Mouse (Mus musculus): ENCODE results near the gene Ifna14.
"Not testable (repeated sequence)": the region's sequence is repeated elsewhere in the genome, so short reads cannot be mapped to it uniquely, and the experiment has no call there.

Gene Ifna14

DNA sequence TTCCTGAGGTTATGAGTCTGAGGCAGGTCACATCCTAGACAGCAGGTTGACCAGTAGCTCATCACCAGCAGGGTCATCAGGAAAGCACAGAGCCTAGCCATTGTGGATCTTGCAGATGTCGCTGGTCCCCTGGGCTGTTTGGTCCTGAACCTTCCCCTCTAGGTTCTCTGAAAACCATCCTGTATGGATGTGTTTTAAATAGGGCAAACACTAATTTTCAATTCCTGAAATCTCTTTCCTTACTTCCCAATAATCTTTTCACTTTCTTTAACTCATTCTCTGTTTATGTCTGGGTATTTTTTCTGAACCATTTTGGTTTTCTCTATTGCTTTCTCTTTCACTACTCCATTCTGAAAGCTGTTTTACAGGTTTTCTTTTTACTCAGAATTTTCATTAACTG, at the start of gene Ifna14:
TSS of gene Ifna14 (minus strand) at position 101 of the 400 bp plus-strand sequence.
- no peak for DNase-seq

DNA sequence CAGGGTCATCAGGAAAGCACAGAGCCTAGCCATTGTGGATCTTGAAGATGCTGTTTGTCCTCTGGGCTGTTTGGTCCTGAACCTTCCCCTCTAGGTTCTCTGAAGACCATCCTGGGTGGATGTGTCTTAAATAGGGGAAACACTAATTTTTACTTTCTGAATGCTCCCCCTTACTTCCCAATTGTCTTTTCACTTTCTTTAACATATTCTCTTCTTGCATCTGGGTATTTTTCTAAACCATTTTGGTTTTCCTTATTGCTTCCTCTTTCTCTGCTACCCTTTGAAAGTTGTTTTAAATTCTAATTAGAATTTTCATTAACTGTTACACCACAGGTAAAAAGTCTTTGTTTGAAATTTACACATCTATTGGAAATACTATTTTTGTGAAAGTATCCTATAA, 31.7 kb upstream of the Ifna14 start, which contains the start of gene Ifna12:
TSS of gene Ifna12 (minus strand) at position 101 of the 400 bp plus-strand sequence.
- no peak for DNase-seq

DNA sequence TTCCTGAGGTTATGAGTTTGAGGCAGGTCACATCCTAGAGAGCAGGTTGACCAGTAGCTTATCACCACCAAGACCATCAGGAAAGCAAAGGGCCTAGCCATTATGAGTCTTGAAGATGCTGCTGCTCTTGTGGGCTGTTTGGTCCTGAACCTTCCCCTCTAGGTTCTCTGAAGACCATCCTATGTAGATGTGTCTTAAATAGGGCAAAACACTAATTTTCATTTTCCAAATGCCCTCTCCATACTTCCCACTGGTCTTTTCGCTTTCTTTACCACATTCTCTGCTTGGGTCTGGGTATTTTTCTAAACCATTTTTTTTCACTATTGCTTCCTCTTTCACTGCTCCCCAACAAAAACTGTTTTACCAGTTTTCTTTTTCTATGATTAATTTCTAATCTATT, 20.7 kb upstream of the Ifna14 start, which contains the start of gene Ifna9:
TSS of gene Ifna9 (minus strand) at position 101 of the 400 bp plus-strand sequence.
- no peak for DNase-seq

DNA sequence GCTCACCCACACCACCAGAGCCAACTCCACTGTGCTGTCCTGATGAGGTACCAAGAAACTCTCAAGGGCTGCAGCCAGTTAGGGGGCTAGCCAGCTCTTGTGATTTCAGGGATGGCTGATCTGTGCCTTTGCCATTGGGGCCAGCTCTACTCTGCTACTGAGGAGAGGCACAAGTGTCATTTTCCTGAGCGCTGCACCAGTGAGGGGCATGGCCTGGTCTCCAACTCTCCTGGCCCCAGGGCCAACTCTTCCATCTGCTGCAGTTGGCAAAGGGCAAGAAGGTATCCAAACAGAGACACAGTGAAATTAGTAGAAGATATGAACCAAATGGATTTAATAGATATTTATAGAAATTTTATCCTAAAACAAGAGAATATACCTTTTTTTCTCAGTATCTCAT, 9.8 kb downstream of the Ifna14 start:
- no peak for DNase-seq

DNA sequence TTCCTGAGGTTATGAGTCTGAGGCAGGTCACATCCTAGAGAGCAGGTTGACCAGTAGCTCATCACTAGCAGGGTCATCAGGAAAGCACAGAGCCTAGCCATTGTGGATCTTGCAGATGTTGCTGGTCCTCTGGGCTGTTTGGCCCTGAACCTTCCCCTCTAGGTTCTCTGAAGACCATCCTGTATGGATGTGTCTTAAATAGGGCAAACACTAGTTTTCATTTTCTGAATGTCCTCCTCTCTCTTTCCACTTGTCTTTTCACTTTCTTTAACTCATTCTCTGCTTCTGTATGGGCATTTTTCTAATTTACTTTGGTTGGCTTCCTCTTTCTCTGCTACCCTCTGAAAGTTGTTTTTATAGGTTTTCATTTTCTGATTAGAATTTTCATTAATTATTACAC, 13.5 kb downstream of the Ifna14 start, which contains the start of gene Ifna15:
TSS of gene Ifna15 (minus strand) at position 101 of the 400 bp plus-strand sequence.
- not testable (repeated sequence) for DNase-seq

DNA sequence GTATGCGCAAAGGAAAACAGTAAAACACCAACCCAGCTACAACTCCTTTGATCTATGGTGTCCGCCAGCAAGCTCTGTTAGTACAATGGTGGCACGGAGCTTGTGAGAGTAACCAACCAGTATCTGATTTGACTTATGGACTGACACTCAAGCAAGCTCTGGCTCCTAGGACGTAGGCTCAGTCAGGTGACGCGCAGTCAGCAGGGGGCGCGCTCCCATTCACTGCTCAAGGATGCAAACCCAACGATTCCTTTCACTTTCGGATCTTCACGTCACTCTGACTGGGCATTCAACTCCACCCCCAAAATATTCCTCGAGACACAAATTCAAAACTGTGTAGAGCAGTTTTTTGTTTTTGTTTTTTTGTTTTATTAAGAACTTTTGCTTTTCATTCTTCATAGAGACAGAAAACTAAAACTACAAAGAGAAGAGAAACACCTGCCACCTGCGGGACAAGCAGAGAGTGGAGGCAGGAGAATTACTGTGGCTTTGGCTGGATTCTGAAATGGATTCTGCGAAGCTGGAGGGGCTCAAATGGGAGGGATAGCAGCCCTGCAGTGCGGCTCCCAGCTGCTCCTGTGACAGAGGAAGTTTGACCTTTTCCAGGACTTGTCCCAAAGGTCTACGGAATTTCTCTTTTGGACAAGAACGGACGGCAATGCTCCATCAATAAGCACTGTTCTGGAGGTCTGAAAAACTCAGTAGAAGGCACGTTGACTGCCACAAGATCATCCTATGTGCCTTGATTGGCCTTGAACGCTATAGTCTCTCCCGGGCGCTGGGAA, 21.2 kb downstream of the Ifna14 start:
- peak; percentile 84 to 86 for DNase-seq

DNA sequence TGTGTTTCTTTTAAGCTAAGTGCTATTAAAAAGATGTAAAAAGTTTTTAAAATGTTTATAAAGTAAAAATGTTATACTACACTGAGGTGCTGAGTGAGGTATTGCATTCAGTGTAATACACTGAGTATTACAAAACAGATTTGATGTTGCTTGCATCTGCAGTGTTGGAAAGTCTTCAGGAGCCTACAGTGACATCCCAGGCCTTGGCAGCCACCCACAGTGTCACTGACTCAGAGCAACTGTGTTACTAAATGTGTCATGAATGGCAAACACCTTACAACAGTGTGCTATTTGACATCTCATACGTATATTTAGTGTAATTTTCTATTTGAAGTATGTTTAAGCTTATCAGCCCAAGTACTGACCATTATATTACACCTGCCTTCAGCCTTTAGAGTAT, 23.6 kb downstream of the Ifna14 start:
- no peak for DNase-seq

DNA sequence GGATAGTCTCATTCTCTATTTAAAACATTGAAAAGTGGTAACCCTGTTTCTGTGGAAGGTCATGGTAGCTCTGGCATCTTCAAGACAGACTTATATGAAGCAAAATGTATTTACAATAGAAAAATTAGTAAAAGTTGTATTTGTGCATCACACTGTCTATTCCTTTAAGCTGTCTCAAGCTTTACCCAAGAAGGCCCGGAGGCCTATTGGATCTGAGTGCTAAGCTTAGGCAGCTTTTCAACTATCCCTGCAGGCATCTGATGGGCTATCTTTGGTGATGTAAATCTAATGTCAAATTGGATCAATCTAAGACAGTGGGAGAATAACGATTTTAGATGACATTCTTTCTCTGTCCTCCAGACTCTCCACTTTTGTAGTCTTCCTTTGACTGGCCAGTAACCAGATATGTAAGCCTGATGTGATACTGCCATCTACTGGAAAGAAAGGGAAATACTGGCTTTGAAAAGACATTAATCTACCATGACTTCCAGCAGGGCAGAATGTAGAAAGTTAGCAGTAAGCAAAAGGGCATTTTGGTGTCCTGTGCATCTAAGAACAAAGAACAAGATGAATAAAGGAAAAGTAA, 27.9 kb downstream of the Ifna14 start:
- DNase-seq, result peak; percentile 25 to 31

DNA sequence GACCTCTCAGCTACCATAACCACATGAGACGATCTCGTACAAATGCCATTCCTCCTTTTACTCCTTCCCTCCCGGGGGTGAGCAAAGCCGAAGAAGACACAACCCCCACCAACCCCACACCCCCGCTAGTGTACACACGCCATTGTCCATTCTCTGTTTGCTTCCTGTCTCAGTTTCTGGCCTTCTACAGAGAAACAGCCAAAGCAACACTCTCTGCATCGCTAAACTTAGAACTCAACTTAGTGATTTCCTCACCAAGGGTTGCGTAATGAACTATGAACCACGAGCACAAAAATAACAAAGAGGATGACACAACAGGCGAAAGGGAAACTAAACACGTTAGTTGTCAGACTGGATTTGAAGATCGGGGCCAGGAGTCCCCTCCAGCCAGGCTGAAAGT, 34.3 kb downstream of the Ifna14 start:
- no peak for DNase-seq

DNA sequence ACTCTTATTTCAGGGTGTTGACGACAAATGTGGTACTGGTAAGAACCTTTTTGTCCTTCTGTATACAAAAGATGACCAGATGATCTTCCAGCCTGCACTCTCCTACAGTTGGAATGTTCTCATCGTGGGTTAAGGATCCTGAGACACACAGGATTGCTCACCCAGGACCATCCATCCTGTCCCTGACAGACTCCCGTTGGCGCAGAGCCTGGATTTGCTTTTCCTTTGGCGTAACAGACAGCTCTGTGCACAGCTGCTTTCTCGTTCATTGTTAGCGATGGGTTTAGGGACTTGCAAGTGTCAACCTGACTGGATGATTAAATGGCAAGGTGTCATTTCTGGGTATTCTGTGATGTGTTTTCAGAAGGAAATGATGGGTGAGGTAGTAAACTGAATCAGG, 35.0 kb downstream of the Ifna14 start:
- no peak for DNase-seq

DNA sequence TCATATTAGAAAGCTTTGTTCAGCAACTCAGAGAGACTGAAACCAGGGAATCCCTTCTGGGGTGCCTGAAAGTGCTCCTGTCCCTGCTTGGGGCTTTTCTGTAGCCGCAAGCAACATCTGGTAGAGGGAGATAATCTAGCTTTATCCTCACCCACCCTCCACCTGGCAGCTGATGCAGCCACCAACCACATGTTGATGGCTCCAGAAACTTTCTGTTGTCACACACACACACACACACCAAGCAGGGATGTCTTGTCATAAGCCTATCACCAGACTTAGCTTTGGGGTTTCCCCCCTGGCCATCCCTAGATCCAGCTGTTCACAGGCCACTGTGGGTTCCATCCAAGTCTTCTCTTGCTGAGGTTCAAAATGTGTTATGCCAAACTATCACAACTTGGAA, 35.9 kb downstream of the Ifna14 start:
- no peak for DNase-seq

DNA sequence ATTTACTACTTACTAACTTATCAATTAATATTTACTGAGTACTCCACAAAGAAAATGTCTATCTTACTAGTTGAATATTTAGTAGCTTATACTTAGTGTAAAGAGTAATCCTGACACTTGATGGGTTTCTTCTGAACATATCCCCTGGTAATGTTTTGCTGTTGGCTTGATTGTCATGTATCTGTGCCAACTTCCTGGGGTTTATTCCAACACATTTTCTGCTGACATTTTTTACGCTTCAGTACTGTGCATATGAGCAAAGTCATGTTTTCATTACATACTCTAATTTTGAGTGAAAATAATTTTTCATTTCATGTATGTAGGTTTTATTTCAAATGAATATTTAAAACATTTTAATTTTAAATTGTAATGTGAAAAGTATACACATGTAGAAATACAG, 36.7 kb downstream of the Ifna14 start:
- no peak for DNase-seq

DNA sequence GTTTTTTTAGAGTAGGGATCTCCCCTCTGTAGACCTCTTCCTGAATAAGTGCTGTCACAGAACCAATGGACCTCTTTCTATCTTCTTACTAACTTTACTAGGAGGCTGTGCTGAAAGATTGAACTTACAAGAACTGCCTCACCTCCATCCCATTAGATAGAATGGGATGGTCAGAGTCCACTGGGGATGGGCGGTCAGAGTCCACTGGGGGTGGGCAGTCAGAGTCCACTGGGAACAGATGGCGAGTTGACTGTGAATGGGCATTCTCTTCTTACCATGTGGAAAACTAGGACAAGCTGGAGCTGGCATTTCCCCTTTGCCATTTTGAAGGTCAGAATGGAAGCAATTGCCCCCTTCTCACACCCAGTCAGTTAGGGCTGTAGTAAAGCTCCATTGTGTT, 38.1 kb downstream of the Ifna14 start:
- DNase-seq, result no peak

DNA sequence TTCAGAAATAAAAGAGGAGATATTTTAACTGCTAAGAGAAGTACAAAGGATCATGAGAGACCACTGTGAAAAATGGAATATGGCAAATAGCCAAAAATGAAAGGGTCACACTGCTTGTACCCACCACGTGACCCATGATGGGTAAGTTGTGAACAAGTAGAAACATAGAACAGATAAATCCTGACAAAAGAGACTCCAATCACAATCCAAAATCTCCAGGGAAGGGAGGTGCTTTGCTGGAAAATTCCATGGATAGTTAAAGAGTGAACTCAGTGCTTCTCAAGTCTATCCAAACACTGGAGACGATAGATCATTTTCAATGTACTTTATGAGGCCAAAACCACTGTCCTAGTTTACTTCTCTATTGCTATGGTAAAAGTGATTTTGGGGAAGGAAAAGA, 40.7 kb downstream of the Ifna14 start:
- no peak for DNase-seq

DNA sequence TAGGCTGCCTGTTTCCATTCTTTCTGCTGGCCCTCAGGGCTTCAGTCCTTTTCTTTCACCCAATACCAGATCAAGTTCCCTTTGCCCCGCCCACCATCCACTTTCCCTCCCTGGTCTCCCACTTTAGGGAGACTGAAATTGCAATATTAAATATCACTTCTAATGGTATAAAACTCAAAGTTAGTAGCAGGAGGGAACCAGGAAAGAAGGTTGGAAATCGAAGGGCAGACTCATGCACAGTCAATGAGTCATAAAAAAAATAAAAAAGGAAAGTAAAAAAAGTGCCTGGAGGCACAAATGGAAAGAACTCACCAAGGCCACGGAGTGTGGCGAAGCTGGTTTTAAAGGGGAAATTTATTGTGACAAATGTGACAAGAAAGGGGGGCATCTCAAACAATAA, 41.3 kb downstream of the Ifna14 start:
- DNase-seq, result no peak

DNA sequence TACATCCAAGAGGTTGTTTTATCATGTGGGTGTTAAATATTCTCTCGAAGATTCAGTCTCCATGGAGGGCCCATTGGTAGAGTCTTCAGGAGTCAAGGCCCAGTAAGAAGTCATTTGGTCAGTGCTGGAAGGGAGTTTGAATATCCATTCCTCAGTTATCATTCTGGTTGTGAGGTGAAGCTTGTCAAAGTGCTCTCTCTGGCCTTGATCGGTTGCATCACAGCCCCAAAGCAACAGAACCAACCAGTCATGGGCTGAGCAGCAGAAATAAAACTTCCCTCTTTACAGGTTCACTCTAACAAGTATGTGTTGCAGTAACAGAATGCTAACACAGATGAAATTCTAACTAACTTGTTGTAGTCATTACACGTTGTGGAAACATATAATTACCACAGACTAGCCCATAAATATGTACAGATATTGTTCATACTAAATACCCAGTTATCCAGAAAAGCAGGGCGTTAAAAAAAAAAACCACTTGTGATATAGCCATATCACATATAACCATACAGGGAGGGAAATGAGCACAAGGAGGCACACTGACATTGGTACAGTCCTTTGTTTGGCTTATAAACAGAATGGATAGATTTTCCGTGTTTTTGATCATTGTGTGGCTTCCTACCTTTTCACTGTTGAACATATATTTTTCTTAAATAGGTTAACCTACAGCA, 45.1 kb downstream of the Ifna14 start:
- no peak for DNase-seq

DNA sequence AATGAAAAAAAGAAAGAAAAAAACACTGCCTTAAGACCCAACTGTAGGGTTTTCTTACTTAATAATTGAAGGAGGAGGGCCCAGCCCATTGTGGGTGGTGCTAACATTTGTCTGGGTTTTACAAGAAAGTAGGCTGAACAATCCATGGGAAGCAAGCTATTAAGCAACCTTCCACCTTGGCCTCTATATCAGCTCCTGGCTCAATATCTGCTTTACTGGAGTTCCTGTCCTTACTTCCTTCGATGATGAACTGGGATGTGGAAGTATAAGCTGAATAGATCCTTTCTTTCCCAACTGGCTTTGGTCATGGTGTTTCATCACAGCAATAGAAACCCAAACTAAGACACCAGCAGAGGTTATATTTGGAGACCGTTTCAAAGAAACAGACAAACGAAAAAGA, 46.2 kb downstream of the Ifna14 start:
- DNase-seq, result no peak

DNA sequence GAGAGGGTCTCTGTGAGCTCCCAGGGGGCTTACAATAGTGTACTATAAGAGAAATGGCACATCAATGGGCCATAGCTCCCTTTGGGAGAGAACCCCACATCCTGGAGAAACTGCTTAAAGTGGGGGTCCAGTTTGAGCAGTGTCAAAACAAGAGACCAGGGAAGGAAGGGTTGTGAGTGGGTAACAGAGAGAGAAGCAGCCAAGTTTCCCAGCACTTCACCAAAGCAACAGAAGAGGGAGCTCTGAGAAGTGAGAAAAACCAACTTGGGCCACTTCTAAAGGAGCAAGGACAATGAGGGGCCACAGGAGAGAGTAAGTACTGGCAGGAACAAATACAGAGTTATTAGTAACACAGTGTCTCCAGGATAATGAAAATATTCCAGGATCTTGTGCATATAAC, 48.4 kb downstream of the Ifna14 start:
- DNase-seq, result no peak

DNA sequence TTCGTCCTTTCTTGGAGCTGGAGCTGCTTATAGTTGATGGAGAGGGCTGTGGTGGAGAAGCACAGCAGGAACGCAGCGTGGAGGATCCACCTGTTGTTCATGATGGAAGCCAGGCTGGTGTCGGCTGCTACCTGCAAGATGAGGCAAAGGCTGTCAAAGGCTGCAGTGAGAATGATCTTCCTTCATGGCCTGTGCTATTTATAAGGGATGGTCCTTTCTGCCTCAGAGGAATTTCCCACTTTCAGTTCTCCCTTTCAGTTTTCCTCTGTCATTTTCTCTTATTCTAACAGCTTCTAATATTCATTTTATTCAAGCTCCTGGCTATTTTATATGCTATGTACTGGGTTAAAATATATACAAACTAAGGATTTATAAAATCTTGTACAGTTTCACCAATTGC, 48.9 kb downstream of the Ifna14 start, which contains the start of gene Ifnb1:
TSS of gene Ifnb1 (minus strand) at position 101 of the 400 bp plus-strand sequence.
- DNase-seq, result no peak
